Mouse (Mus musculus): ENCODE results near the gene Olfr1360.

Olfr1360 gene

GRCm38 (mm10) chr13:21677305-21677704 is at the start of gene Olfr1360:
TSS of gene Olfr1360 (minus strand) at chr13:21677405.
- in situ Hi-C loops (cut with MboI, MseI), result no loop called here

GRCm38 (mm10) chr13:21722993-21723836 is 46.0 kb upstream of the Olfr1360 start:
- in situ Hi-C loops (cut with MboI, MseI), result loop anchor here (5.0 kb wide), 2 partner anchors 314 to 1849 kb away; partner anchors contain the start of genes Hist1h2ad, Hist1h2ae, Hist1h2ah and Hist1h2bf

- in situ Hi-C loops (cut with MboI, MseI), result loop anchor here (5.0 kb wide), 2 partner anchors 315 to 1850 kb away; partner anchors contain the start of genes Hist1h2ad, Hist1h2ae, Hist1h2ah and Hist1h2bf
Observed at GRCm38 (mm10) chr13:21722373-21722925, 45.2 kb upstream of the Olfr1360 start.

GRCm38 (mm10) chr13:21721757-21722372 is 44.7 kb upstream of the Olfr1360 start, which contains the start of gene Hist1h2bm:
TSS of gene Hist1h2bm (plus strand) at chr13:21722044.
- in situ Hi-C loops (cut with MboI, MseI), result loop anchor here (5.0 kb wide), 2 partner anchors 315 to 1850 kb away; partner anchors contain the start of genes Hist1h2ad, Hist1h2ae, Hist1h2ah and Hist1h2bf

GRCm38 (mm10) chr13:21721107-21721756 is 44.0 kb upstream of the Olfr1360 start:
- in situ Hi-C loops (cut with MboI, MseI), result loop anchor here (5.0 kb wide), 2 partner anchors 316 to 1851 kb away; partner anchors contain the start of genes Hist1h2ad, Hist1h2ae, Hist1h2ah and Hist1h2bf

GRCm38 (mm10) chr13:21718381-21719080 is 41.3 kb upstream of the Olfr1360 start:
- in situ Hi-C loops (cut with MboI, MseI), result loop anchor here (5.0 to 10.0 kb wide), 4 partner anchors 34 to 1964 kb away; partner anchors contain the start of genes Abt1, Hist1h2ac, Hist1h2ak and Hist1h2bc

GRCm38 (mm10) chr13:21717397-21718357 is 40.5 kb upstream of the Olfr1360 start, which contains the start of gene Hist1h3h:
TSS of gene Hist1h3h (plus strand) at chr13:21717659.
- in situ Hi-C loops (cut with MboI, MseI), result loop anchor here (5.0 to 10.0 kb wide), 4 partner anchors 35 to 1965 kb away; partner anchors contain the start of genes Abt1, Hist1h2ac, Hist1h2ak and Hist1h2bc

GRCm38 (mm10) chr13:21716540-21717391 is 39.6 kb upstream of the Olfr1360 start:
- in situ Hi-C loops (cut with MboI, MseI), result loop anchor here (5.0 to 10.0 kb wide), 4 partner anchors 36 to 1966 kb away; partner anchors contain the start of genes Abt1, Hist1h2ac, Hist1h2ak and Hist1h2bc

- in situ Hi-C loops (cut with MboI, MseI), result loop anchor here (5.0 to 10.0 kb wide), 4 partner anchors 36 to 1966 kb away; partner anchors contain the start of genes Abt1, Hist1h2ac, Hist1h2ak and Hist1h2bc
Observed at GRCm38 (mm10) chr13:21715864-21716539, 38.8 kb upstream of the Olfr1360 start, which contains the start of the genes Hist1h2bl and Hist1h2ai. TSS of gene Hist1h2bl (minus strand) at chr13:21716143. TSS of gene Hist1h2ai (plus strand) at chr13:21716422.

- in situ Hi-C loops (cut with MboI, MseI), result loop anchor here (5.0 to 10.0 kb wide), 4 partner anchors 37 to 1967 kb away; partner anchors contain the start of genes Abt1, Hist1h2ac, Hist1h2ak and Hist1h2bc
Observed at GRCm38 (mm10) chr13:21715131-21715863, 38.1 kb upstream of the Olfr1360 start.

GRCm38 (mm10) chr13:21714725-21715124 is 37.5 kb upstream of the Olfr1360 start:
- in situ Hi-C loops (cut with MboI, MseI), result loop anchor here (5.0 to 10.0 kb wide), 5 partner anchors 38 to 1968 kb away; partner anchors contain the start of genes Abt1, Hist1h2ac, Hist1h2af and Hist1h2ak

GRCm38 (mm10) chr13:21711698-21712097 is 34.5 kb upstream of the Olfr1360 start:
- in situ Hi-C loops (cut with MboI, MseI), result loop anchor here (5.0 to 10.0 kb wide), 3 partner anchors 547 to 1821 kb away; partner anchors contain the start of genes Abt1, Hist1h2af and Hist1h4h

GRCm38 (mm10) chr13:21710821-21711525 is 33.8 kb upstream of the Olfr1360 start:
- in situ Hi-C loops (cut with MboI, MseI), result loop anchor here (5.0 to 10.0 kb wide), 3 partner anchors 546 to 1821 kb away; partner anchors contain the start of genes Abt1, Hist1h2af and Hist1h4h

GRCm38 (mm10) chr13:21710031-21710711 is 33.0 kb upstream of the Olfr1360 start:
- in situ Hi-C loops (cut with MboI, MseI), result loop anchor here (5.0 to 10.0 kb wide), 3 partner anchors 545 to 1822 kb away; partner anchors contain the start of genes Abt1, Hist1h2af and Hist1h4h
